Mouse (Mus musculus): Measurements from ENCODE around the gene Olfr1368. TPM values are rescaled to one million over a fixed set of nuclear protein-coding genes. Genes with fewer than 3 reads are reported as not detected.

The Olfr1368 gene
- not detected in 2 replicates for polyA plus RNA-seq (2012; rRNA removed)

DNA sequence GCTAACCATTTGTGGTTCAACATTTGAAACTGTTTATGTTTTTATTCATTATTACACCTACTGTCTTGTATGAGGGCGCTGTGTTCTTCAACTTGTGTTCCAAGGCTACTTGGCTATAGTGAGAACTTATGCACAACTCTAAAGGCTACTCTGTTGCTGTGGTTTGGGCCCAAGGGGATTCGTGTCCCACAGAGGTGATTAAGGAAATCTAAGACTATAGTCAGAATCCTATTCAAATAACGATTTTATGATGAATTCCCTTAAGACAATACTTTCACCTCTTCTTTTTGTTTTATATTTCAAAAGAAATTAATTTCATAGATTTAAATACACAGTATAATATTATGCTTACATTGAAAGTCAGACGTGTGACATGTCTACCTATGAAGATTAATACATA, at the start of gene Olfr1368:
TSS of gene Olfr1368 (minus strand) at position 101 of the 400 bp plus-strand sequence.

DNA sequence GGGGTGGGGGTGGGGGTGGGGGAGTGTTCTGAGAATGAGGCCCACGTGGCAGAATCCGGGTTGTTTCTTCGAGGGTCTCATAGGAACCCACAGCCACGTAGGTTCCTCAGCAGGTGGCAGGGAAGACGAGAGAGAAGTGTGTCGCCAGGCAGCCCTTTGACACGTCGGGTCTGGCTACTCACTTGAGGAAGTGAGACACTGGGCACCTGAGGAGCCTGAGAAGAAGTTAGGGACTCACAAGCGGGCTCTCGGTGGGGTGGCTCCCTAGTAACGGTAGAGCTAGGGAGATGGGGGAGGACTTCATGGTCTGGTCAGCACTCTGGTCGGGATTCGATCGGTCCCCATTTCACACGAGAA, 33.7 kb upstream of the Olfr1368 start, which contains the start of gene Trim27:
TSS of gene Trim27 (plus strand) at position 79 of the 357 bp plus-strand sequence.

DNA sequence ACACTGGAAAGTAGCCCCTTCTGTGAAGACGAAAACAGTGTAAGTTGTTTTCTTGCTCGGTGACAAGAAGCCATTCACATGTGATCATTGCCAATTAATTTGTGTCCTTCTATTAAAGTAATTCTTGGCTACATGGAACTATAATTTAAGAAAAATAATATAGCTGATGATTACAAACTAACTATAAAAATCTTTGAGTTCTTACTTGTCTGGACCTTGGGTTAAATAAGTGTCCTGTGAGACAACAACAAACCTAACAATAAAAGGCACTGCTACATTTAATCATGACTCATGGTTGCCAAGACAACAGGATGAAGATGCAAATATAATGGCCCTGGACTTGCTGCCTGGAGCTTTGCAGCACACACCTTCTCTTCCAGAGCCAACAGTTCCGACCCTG, 16.3 kb downstream of the Olfr1368 start, which contains the start of gene Olfr263:
TSS of gene Olfr263 (plus strand) at position 301 of the 400 bp plus-strand sequence.

DNA sequence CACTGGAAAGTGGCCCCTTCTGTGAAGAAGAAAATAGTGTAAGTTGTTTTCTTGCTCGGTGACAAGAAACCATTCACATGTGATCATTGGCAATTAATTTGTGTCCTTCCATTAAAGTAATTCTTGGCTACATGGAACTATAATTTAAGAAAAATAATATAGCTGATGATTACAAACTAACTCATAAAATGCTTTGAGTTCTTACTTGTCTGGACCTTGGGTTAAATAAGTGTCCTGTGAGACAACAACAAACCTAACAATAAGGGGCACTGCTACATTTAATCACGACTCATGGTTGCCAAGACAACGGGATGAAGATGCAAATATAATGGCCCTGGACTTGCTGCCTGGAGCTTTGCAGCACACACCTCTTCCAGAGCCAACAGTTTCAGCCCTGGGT, 34.5 kb downstream of the Olfr1368 start, which contains the start of gene Olfr1369-ps1:
TSS of gene Olfr1369-ps1 (plus strand) at position 301 of the 400 bp plus-strand sequence.

Other genes with a start within 250 kb of the Olfr1368 start
- gene Olfr1370, start 70.9 kb downstream of the Olfr1368 start, polyA plus RNA-seq (2012; rRNA removed), result not detected in 2 replicates
- gene Olfr1369-ps1, start 34.4 kb downstream of the Olfr1368 start, polyA plus RNA-seq (2012; rRNA removed), result not detected in 2 replicates
- not detected in 2 replicates for gene Olfr263, start 16.2 kb downstream of the Olfr1368 start, polyA plus RNA-seq (2012; rRNA removed)
- gene Trim27, start 33.6 kb upstream of the Olfr1368 start, polyA plus RNA-seq (2012; rRNA removed), result 137 and 257 TPM in 2 replicates
- gene Gpx5, start 146.9 kb upstream of the Olfr1368 start, polyA plus RNA-seq (2012; rRNA removed), result not detected in 2 replicates
- gene Gpx6, start 166.3 kb upstream of the Olfr1368 start, polyA plus RNA-seq (2012; rRNA removed), result 0.23 and 0.26 TPM in 2 replicates
- not detected in 2 replicates for gene Olfr1367, start 201.0 kb upstream of the Olfr1368 start, polyA plus RNA-seq (2012; rRNA removed)
- gene Zscan12, start 217.0 kb upstream of the Olfr1368 start, polyA plus RNA-seq (2012; rRNA removed), result 1.2 and 1.6 TPM in 2 replicates